Mouse (Mus musculus) lung, postnatal 0 days (tissue): Measurements from ENCODE around the gene Slc36a1. TPM values are rescaled to one million over a fixed set of nuclear protein-coding genes. Genes with fewer than 3 reads are reported as not detected.

Source experiments
- ATAC-seq: fragments of 200-750 bp; cut with Nextera tagmentation; 2 replicates; pipeline ENCODE4 v1.8.0; 2017; ENCODE audit warnings: moderate library complexity
- DNase-seq: peaks from one replicate; pipeline ENCODE4 v3.0.0-alpha.2; 2016; ENCODE audit warnings: low spot score
- H3K27ac ChIP-seq: fragments of 300-500 bp; sonication (generic); 2 replicates; pipeline ENCODE4 v1.5.1; 2014; ENCODE audit warnings: antibody characterized with exemption, mild to moderate bottlenecking, low read length, mixed read lengths
- H3K27me3 ChIP-seq: fragments of 300-500 bp; sonication (generic); replicated peaks from 2 replicates; pipeline ENCODE4 v1.6.1; 2014; ENCODE audit warnings: low read length, mixed read lengths; ENCODE audit not compliant: insufficient read depth
- H3K36me3 ChIP-seq: fragments of 300-500 bp; sonication (generic); 2 replicates; pipeline ENCODE4 v1.6.1; 2014; ENCODE audit warnings: low read length, mixed read lengths; ENCODE audit not compliant: insufficient read depth
- H3K4me1 ChIP-seq: fragments of 300-500 bp; sonication (generic); 2 replicates; pipeline ENCODE4 v1.6.1; 2014; ENCODE audit warnings: antibody characterized with exemption, low read depth, low read length, mixed read lengths; ENCODE audit not compliant: insufficient read depth
- H3K4me2 ChIP-seq: fragments of 300-500 bp; sonication (generic); replicated peaks from 2 replicates; pipeline ENCODE4 v1.6.1; 2014; ENCODE audit warnings: low read depth, mild to moderate bottlenecking, low read length, moderate library complexity, mixed read lengths
- H3K4me3 ChIP-seq: fragments of 300-500 bp; sonication (generic); 2 replicates; pipeline ENCODE4 v1.5.1; 2014; ENCODE audit warnings: low read depth, low read length
- H3K9ac ChIP-seq: fragments of 300-500 bp; sonication (generic); replicated peaks from 2 replicates; pipeline ENCODE4 v1.6.1; 2014; ENCODE audit warnings: low read depth, mild to moderate bottlenecking
- H3K9me3 ChIP-seq: fragments of 300-500 bp; sonication (generic); 2 replicates; pipeline ENCODE4 v1.6.1; 2016; ENCODE audit warnings: low read length, mixed read lengths
- CTCF ChIP-seq: IDR thresholded peaks from 2 replicates; pipeline ENCODE4 v1.5.1; 2016; ENCODE audit warnings: antibody characterized with exemption, mild to moderate bottlenecking
- EP300 ChIP-seq: IDR thresholded peaks from 2 replicates; pipeline ENCODE4 v1.6.1; 2016; ENCODE audit warnings: antibody characterized with exemption, mild to moderate bottlenecking, control low read depth
- WGBS: fragments of 180-500 bp; shearing (Covaris S2); extraction: QIAGEN DNeasy Blood & Tissue Kit; methylation state at CpG from one replicate; pipeline ENCODE4 v1.1.7; 2014; 5-methylcytosine and 5-hydroxymethylcytosine counted together
- polyA plus RNA-seq: library from polyadenylated mRNA; unstranded; fragments of >200 nt; fragmentation: Nextera tagmentation; extraction: Ambion mirVana; gene quantifications from 2 replicates; pipeline ENCODE4 v1.2.1, GENCODE M21; 2015

Gene Slc36a1
- polyA plus RNA-seq, 1 experiment from 2014 or later, result 1.8 TPM

DNA sequence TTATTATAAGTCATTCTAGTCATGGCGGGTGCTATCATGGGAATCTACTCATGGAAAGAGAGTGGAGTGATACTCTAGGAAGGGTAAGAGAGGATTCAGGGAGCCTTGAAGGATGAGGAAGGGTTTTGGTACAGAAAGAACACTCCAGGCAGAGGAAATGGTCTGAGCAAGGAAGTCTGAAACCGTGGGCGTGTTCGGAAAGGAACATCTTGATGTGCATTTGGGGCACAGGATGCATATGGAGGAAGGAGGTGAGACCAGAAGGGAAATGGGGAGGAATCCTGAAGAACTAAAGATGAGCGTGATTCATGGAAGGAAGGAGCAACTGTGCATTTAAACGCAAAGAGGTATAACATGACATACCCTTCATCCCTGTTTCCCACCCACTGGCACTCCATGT, 64.4 kb downstream of the Slc36a1 start:
- H3K4me1 ChIP-seq, result no peaks in the 10 kb centered on the region
- DNase-seq (no peak), ATAC-seq (no peak)
- H3K9ac ChIP-seq, result no peak overlapping the region
- no peak overlapping the region for H3K27ac ChIP-seq
- no peaks in the 10 kb centered on the region for H3K9me3 ChIP-seq
- no peak overlapping the region for H3K4me3 ChIP-seq
- H3K36me3 ChIP-seq, result no peaks in the 10 kb centered on the region
- TF ChIP-seq EP300 (no peak), CTCF (no peak)
- no peak overlapping the region for H3K4me2 ChIP-seq
- H3K27me3 ChIP-seq, result no peaks in the 10 kb centered on the region
- WGBS, result 74% methylated on average over 6 of the region's 6 CpGs

DNA sequence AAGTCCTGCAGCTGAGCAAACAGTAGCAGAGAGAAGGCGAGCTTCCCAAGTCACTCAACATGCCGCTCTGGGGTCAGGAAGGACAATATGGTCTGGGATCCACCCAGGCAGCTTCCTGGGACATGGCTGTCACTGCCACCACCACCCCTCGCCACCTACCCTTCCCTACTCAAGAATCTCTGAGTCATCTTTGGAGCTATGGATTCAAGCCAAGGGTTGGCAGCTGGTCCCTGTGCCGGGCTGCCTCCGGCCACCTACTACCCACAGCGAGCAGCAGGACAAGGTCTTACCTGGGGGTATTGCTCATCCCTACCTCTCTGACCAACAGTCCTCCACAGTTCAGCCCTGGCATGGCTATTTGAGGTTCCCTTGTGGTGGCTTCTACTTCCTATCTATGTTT, 70.6 kb downstream of the Slc36a1 start:
- 73% methylated on average over 6 of the region's 6 CpGs for WGBS
- Histone ChIP-seq H3K9ac (no peak overlapping the region), H3K4me2 (no peak overlapping the region), H3K4me3 (no peak overlapping the region), H3K27ac (no peak overlapping the region), H3K27me3 (no peaks in the 10 kb centered on the region), H3K9me3 (no peaks in the 10 kb centered on the region), H3K4me1 (no peaks in the 10 kb centered on the region), H3K36me3 (no peaks in the 10 kb centered on the region)
- ATAC-seq (no peak), DNase-seq (peak; percentile 6)
- TF ChIP-seq CTCF (no peak), EP300 (no peak)

Other genes starting within 250 kb of the Slc36a1 start
- 17.6 and 22.7 TPM in 2 replicates for gene Tnip1, start 241.4 kb upstream of the Slc36a1 start, polyA plus RNA-seq
- gene Anxa6, start 170.9 kb upstream of the Slc36a1 start, polyA plus RNA-seq, result 228 and 265 TPM in 2 replicates
- gene Ccdc69, start 126.2 kb upstream of the Slc36a1 start, polyA plus RNA-seq, result 1.4 and 1.8 TPM in 2 replicates
- 23.6 and 26.6 TPM in 2 replicates for gene Gm2a, start 106.2 kb upstream of the Slc36a1 start, polyA plus RNA-seq
- gene Slc36a3, start 52.6 kb upstream of the Slc36a1 start, polyA plus RNA-seq, result 0.07 TPM in 1 of 2 replicates, not detected in the other
- 25.4 and 32.4 TPM in 2 replicates for gene Slc36a2, start 19.3 kb upstream of the Slc36a1 start, polyA plus RNA-seq
- gene Fat2, start 132.2 kb downstream of the Slc36a1 start, polyA plus RNA-seq, result 0.23 TPM in 2 replicates
- gene Sparc, start 218.8 kb downstream of the Slc36a1 start, polyA plus RNA-seq, result 3,302 and 3,486 TPM in 2 replicates